Mouse (Mus musculus) adrenal gland, adult 8-10 months (tissue): ENCODE results near the gene Zc3h12c. TPM values are rescaled to one million over a fixed set of nuclear protein-coding genes. Genes with fewer than 3 reads are reported as not detected.

Source experiments
- DNase-seq: peaks from one replicate; pipeline ENCODE4 v3.0.0; 2022
- total RNA-seq, 4 experiments: library from RNA; stranded (reverse); gene quantifications; 2 replicates each; pipeline ENCODE4 v1.2.4; 2022

Zc3h12c gene
- total RNA-seq, 4 experiments from 2014 or later = 19.2 to 28.1 (median 22.9) TPM

- DNase-seq = no peak
Observed at GRCm38 (mm10) chr9:52165706-52166090, 2.7 kb downstream of the Zc3h12c start.

- no peak for DNase-seq
Observed at GRCm38 (mm10) chr9:52165076-52165705, 3.2 kb downstream of the Zc3h12c start.

GRCm38 (mm10) chr9:52160512-52160911 is 7.9 kb downstream of the Zc3h12c start:
- no peak for DNase-seq

GRCm38 (mm10) chr9:52158561-52158960 is 9.8 kb downstream of the Zc3h12c start:
- DNase-seq = no peak

- DNase-seq = no peak
Observed at GRCm38 (mm10) chr9:52155417-52155816, 13.0 kb downstream of the Zc3h12c start.

- no peak for DNase-seq
Observed at GRCm38 (mm10) chr9:52154253-52154652, 14.1 kb downstream of the Zc3h12c start.

GRCm38 (mm10) chr9:52152076-52152826 is 16.1 kb downstream of the Zc3h12c start:
- DNase-seq = no peak

- DNase-seq = no peak
Observed at GRCm38 (mm10) chr9:52149768-52150167, 18.6 kb downstream of the Zc3h12c start.

GRCm38 (mm10) chr9:52149286-52149685 is 19.1 kb downstream of the Zc3h12c start:
- DNase-seq = no peak

GRCm38 (mm10) chr9:52148831-52149230 is 19.5 kb downstream of the Zc3h12c start:
- DNase-seq = no peak

- DNase-seq = no peak
Observed at GRCm38 (mm10) chr9:52148311-52148710, 20.1 kb downstream of the Zc3h12c start.

GRCm38 (mm10) chr9:52146241-52146640 is 22.1 kb downstream of the Zc3h12c start:
- DNase-seq = no peak

- no peak for DNase-seq
Observed at GRCm38 (mm10) chr9:52132771-52133170, 35.6 kb downstream of the Zc3h12c start.

GRCm38 (mm10) chr9:52130348-52130747 is 38.0 kb downstream of the Zc3h12c start:
- no peak for DNase-seq

GRCm38 (mm10) chr9:52125225-52125624 is 43.1 kb downstream of the Zc3h12c start:
- no peak for DNase-seq

GRCm38 (mm10) chr9:52119212-52119611 is 49.2 kb downstream of the Zc3h12c start:
- DNase-seq = no peak

GRCm38 (mm10) chr9:52113091-52113490 is 55.3 kb downstream of the Zc3h12c start:
- DNase-seq = no peak

- no peak for DNase-seq
Observed at GRCm38 (mm10) chr9:52110738-52111137, 57.6 kb downstream of the Zc3h12c start.

GRCm38 (mm10) chr9:52107161-52107560 is 61.2 kb downstream of the Zc3h12c start:
- no peak for DNase-seq

GRCm38 (mm10) chr9:52105423-52105822 is 62.9 kb downstream of the Zc3h12c start:
- peak; percentile 79 for DNase-seq

GRCm38 (mm10) chr9:52104225-52104615 is 64.2 kb downstream of the Zc3h12c start:
- DNase-seq = no peak

- DNase-seq = no peak
Observed at GRCm38 (mm10) chr9:52103448-52104224, 64.7 kb downstream of the Zc3h12c start.
